Mouse (Mus musculus): Measurements from ENCODE around the gene Actn4. TPM values are rescaled to one million over a fixed set of nuclear protein-coding genes. Genes with fewer than 3 reads are reported as not detected.
"Not testable (repeated sequence)": the region's sequence is repeated elsewhere in the genome, so short reads cannot be mapped to it uniquely, and the experiment has no call there.

Gene Actn4
- polyA plus RNA-seq, 1 experiment: 340 TPM

DNA sequence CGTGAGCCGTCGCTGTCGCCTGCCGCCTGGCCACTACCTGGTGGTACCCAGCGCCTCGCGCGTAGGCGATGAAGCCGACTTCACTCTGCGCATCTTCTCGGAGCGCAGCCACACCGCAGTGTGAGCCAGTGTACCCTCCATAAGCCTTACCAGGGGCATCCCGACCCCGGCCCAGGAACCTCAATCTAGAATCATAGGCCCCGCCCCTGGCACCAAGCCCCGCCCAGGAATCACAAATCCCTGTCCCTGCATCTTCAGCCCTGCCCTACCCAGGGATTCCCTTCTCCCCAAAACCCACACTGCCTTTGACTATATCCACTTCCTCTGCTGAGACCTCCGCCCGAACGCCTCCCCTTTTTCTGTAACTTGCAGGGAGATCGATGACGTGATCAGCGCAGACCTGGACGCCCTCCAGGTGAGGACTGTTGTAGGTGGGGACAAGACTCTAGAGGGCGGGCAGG, 73.4 kb downstream of the Actn4 start:
- H3K27ac ChIP-seq (ENCODE audit: insufficient read depth, low read depth, low read length): no peak overlapping the region
- TF ChIP-seq CTCF (conservative IDR thresholded peaks at IDR 0.05; ENCODE audit: insufficient read depth, insufficient read length, low read depth, low read length) (no peak), POLR2A (IDR thresholded peaks at IDR 0.05; ENCODE audit: low read depth, low read length) (no peak)
- WGBS: 4% methylated on average over 27 of the region's 27 CpGs

DNA sequence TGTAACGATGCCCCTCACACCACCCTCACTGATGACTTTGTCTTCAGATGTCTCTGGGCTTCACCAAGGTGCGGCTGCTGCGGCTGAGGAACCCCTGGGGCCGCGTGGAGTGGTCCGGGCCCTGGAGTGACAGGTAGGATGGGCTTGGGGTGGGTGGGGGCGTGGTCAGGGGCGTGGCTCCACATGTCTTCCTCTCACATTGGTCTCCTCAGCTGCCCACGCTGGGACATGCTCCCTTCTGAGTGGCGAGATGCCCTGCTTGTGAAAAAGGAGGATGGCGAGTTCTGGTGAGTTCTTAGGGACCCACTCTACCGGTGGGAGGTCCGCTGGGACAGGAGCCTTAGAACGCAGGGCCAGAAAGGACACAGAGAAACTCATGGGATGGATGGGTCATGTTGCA, 75.7 kb downstream of the Actn4 start:
- no peak overlapping the region for H3K27ac ChIP-seq (ENCODE audit: insufficient read depth, low read depth, low read length)
- no peaks in the 10 kb centered on the region for H3K4me1 ChIP-seq (ENCODE audit: control insufficient read depth, insufficient read depth, low read length)
- TF ChIP-seq CTCF (conservative IDR thresholded peaks at IDR 0.05; ENCODE audit: insufficient read depth, insufficient read length, low read depth, low read length): no peak
- no peak for TF ChIP-seq POLR2A (IDR thresholded peaks at IDR 0.05; ENCODE audit: low read depth, low read length)
- no peak for DNase-seq
- no peak overlapping the region for H3K4me3 ChIP-seq (ENCODE audit: insufficient read depth, low read depth, low read length)
- 32% methylated on average over 14 of the region's 14 CpGs for WGBS
- no peaks in the 10 kb centered on the region for H3K27me3 ChIP-seq (replicated peaks; ENCODE audit: control insufficient read depth, insufficient read depth, low read length)
- no peaks in the 10 kb centered on the region for H3K36me3 ChIP-seq (ENCODE audit: control insufficient read depth, insufficient read depth, low read length)

More for the DNA sequence above, 73.4 kb downstream of the Actn4 start:
- H3K36me3 ChIP-seq (ENCODE audit: control insufficient read depth, insufficient read depth, low read length): no peaks in the 10 kb centered on the region; the same call in 1 of the 2 replicates
- H3K4me3 ChIP-seq (ENCODE audit: insufficient read depth, low read depth, low read length): peak overlapping the region; percentile 21; the same call in 1 of the 2 replicates
- no peaks in the 10 kb centered on the region for H3K27me3 ChIP-seq (replicated peaks; ENCODE audit: control insufficient read depth, insufficient read depth, low read length)
- DNase-seq: no peak
- no peaks in the 10 kb centered on the region for H3K4me1 ChIP-seq (ENCODE audit: control insufficient read depth, insufficient read depth, low read length)

DNA sequence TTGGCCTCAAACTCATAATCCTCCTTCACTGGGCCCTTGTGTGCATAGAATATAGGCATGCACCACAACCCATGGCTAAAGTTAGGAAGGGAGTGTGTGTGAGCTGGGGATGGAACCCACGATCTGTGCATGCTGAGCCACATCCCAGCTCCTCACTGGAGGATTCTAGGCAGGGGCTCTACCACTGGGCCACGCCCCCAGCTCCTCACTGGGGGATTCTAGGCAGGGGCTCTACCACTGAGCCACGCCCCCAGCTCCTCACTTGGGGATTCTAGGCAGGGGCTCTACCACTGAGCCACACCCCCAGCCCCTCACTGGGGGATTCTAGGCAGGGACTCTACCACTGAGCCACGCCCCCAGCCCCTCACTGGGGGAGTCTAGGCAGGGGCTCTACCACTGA, 78.4 kb downstream of the Actn4 start:
- DNase-seq; H3K27ac ChIP-seq (ENCODE audit: insufficient read depth, low read depth, low read length); H3K27me3 ChIP-seq (replicated peaks; ENCODE audit: control insufficient read depth, insufficient read depth, low read length); H3K4me1 ChIP-seq (ENCODE audit: control insufficient read depth, insufficient read depth, low read length); H3K36me3 ChIP-seq (ENCODE audit: control insufficient read depth, insufficient read depth, low read length); H3K4me3 ChIP-seq (ENCODE audit: insufficient read depth, low read depth, low read length): not testable (repeated sequence)
- WGBS: 96% methylated on average over 4 of the region's 4 CpGs

DNA sequence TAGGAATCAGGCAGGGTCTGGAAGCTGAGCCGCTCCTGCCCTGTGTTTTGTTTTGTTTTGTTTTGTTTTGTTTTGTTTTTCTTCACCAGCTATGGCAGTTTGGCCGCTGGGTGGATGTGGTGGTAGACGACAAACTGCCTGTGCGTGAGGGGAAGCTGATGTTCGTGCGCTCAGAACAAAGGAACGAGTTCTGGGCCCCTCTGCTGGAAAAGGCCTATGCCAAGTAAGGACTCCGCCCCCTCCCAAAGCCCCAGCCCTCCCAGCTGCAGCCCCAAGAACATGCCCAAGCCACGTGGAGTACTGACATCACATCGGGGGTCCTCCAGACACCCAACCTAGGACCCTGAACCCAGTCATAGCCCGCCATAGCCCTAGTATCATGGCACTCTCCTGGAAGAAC, 79.1 kb downstream of the Actn4 start:
- no peaks in the 10 kb centered on the region for H3K36me3 ChIP-seq (ENCODE audit: control insufficient read depth, insufficient read depth, low read length)
- no peak for DNase-seq
- TF ChIP-seq CTCF (conservative IDR thresholded peaks at IDR 0.05; ENCODE audit: insufficient read depth, insufficient read length, low read depth, low read length) (no peak), POLR2A (IDR thresholded peaks at IDR 0.05; ENCODE audit: low read depth, low read length) (no peak)
- 84% methylated on average over 11 of the region's 11 CpGs for WGBS
- no peaks in the 10 kb centered on the region for H3K4me1 ChIP-seq (ENCODE audit: control insufficient read depth, insufficient read depth, low read length)
- H3K27ac ChIP-seq (ENCODE audit: insufficient read depth, low read depth, low read length): no peak overlapping the region
- no peaks in the 10 kb centered on the region for H3K27me3 ChIP-seq (replicated peaks; ENCODE audit: control insufficient read depth, insufficient read depth, low read length)
- no peak overlapping the region for H3K4me3 ChIP-seq (ENCODE audit: insufficient read depth, low read depth, low read length)

DNA sequence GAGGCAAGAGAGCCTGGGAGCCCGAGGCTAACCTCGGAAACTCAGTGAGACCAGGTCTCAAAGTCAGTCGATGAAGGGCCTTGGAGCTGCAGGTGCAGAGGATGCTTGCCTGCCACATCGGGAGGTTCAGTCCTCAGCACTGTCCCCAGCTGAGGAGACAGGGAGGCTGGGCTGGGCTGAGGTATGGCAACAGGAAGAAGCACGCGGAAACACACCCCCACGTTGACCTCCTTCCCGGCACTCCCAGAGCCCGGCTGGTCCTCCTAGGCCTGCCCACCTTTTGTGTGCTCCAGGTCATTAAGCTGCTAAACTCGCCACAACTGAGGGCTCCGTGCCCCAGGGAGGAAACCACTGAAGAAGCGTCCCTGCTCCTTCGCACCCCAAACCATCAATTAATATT, 80.9 kb downstream of the Actn4 start, which contains the start of gene Capn12:
TSS of gene Capn12 (plus strand) at position 224 of the 400 bp plus-strand sequence.
- Histone ChIP-seq H3K4me1 (ENCODE audit: control insufficient read depth, insufficient read depth, low read length) (no peaks in the 10 kb centered on the region), H3K4me3 (ENCODE audit: insufficient read depth, low read depth, low read length) (no peak within 1 kb of the TSS), H3K27ac (ENCODE audit: insufficient read depth, low read depth, low read length) (no peak within 1 kb of the TSS), H3K27me3 (replicated peaks; ENCODE audit: control insufficient read depth, insufficient read depth, low read length) (no peaks in the 10 kb centered on the region), H3K36me3 (ENCODE audit: control insufficient read depth, insufficient read depth, low read length) (no peaks in the 10 kb centered on the region)
- no peak for TF ChIP-seq CTCF (conservative IDR thresholded peaks at IDR 0.05; ENCODE audit: insufficient read depth, insufficient read length, low read depth, low read length)
- TF ChIP-seq POLR2A (IDR thresholded peaks at IDR 0.05; ENCODE audit: low read depth, low read length): no peak
- WGBS: 37% methylated on average over 13 of the region's 13 CpGs
- no peak for DNase-seq

DNA sequence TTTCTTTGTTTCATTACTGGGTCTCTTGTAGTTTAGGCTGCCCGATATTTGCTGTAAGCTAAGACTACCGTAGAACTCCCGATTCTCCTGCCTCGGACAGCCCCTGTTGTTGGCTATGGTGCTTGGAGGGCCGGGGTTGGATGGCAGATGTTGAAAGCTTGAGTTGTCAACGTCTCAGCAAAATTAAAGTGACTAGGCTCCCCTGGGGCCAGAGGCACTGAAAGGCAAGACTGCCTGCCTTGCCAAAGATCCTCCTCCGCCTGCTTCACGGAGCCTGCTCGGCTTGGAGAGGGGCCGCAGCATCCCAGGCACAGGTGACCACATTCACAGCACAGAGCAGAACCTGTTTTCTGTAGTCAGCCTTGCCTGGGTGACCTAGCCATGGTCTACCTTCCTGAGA, 81.6 kb downstream of the Actn4 start:
- no peaks in the 10 kb centered on the region for H3K36me3 ChIP-seq (ENCODE audit: control insufficient read depth, insufficient read depth, low read length)
- DNase-seq: no peak
- H3K27ac ChIP-seq (ENCODE audit: insufficient read depth, low read depth, low read length): no peak overlapping the region
- WGBS: 80% methylated on average over 10 of the region's 10 CpGs
- no peak for TF ChIP-seq POLR2A (IDR thresholded peaks at IDR 0.05; ENCODE audit: low read depth, low read length)
- TF ChIP-seq CTCF (conservative IDR thresholded peaks at IDR 0.05; ENCODE audit: insufficient read depth, insufficient read length, low read depth, low read length): no peak
- no peak overlapping the region for H3K4me3 ChIP-seq (ENCODE audit: insufficient read depth, low read depth, low read length)
- H3K27me3 ChIP-seq (replicated peaks; ENCODE audit: control insufficient read depth, insufficient read depth, low read length): no peaks in the 10 kb centered on the region
- H3K4me1 ChIP-seq (ENCODE audit: control insufficient read depth, insufficient read depth, low read length): no peaks in the 10 kb centered on the region

DNA sequence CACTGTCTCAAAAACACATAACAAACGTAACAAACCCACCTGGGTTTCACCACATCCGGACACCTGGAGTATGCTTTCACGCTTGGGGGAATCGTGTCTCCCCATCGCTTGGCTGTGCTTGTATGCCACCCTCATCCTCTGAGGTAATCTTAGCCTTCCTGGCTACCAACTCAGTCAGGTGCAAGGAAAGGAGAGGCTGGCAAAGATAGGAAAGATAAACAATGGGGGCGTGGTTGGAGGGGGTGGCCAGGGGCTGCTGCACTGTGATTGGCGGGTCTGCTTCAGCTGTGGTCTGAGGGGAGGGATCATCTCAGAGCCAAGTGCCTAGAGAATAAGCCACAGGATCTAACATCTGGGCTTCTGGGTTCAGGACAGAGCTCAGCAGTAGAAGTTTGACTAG, 82.5 kb downstream of the Actn4 start:
- no peak overlapping the region for H3K27ac ChIP-seq (ENCODE audit: insufficient read depth, low read depth, low read length)
- H3K27me3 ChIP-seq (replicated peaks; ENCODE audit: control insufficient read depth, insufficient read depth, low read length): no peaks in the 10 kb centered on the region
- H3K4me3 ChIP-seq (ENCODE audit: insufficient read depth, low read depth, low read length): no peak overlapping the region
- TF ChIP-seq POLR2A (IDR thresholded peaks at IDR 0.05; ENCODE audit: low read depth, low read length): no peak
- TF ChIP-seq CTCF (conservative IDR thresholded peaks at IDR 0.05; ENCODE audit: insufficient read depth, insufficient read length, low read depth, low read length): no peak
- WGBS: 82% methylated on average over 7 of the region's 7 CpGs
- H3K36me3 ChIP-seq (ENCODE audit: control insufficient read depth, insufficient read depth, low read length): no peaks in the 10 kb centered on the region
- no peaks in the 10 kb centered on the region for H3K4me1 ChIP-seq (ENCODE audit: control insufficient read depth, insufficient read depth, low read length)
- no peak for DNase-seq

DNA sequence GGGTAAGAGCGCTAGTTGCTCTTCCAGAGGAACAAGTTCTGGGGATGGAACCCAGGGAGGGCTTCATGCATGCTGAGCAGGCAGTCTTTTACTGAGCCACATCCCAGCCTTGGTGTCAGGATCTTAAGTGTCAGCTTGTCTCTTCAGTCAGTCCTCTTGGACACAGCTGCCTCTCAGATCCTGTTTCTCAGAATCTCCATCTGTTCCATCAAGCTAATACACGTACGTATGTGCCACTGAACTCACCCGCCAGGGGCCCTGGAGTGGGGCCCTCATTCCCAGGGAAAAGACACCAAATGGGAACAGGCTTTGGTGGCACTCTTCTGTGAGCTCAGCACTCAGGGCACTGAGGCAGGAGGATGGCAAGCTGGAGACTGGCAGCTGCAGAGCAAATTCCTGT, 84.3 kb downstream of the Actn4 start:
- Histone ChIP-seq H3K4me1 (ENCODE audit: control insufficient read depth, insufficient read depth, low read length) (no peaks in the 10 kb centered on the region), H3K4me3 (ENCODE audit: insufficient read depth, low read depth, low read length) (no peak overlapping the region), H3K27me3 (replicated peaks; ENCODE audit: control insufficient read depth, insufficient read depth, low read length) (no peaks in the 10 kb centered on the region), H3K36me3 (ENCODE audit: control insufficient read depth, insufficient read depth, low read length) (no peaks in the 10 kb centered on the region), H3K27ac (ENCODE audit: insufficient read depth, low read depth, low read length) (no peak overlapping the region)
- WGBS: 88% methylated on average over 4 of the region's 4 CpGs
- no peak for DNase-seq
- TF ChIP-seq POLR2A (IDR thresholded peaks at IDR 0.05; ENCODE audit: low read depth, low read length): no peak
- TF ChIP-seq CTCF (conservative IDR thresholded peaks at IDR 0.05; ENCODE audit: insufficient read depth, insufficient read length, low read depth, low read length): no peak
